Mouse (Mus musculus) CH12.LX (cell line): ENCODE measurements at regions not wholly inside any gene's neighbourhood (a gene's known extent, or its start where the extent isn't known, plus 50 kb on each side); places are given as distances from the start of the nearest gene placed in this dataset.

Experiments used
- DNase-seq: peaks from one replicate; pipeline ENCODE4 v3.0.0-alpha.2; 2013; ENCODE audit errors: extremely low read depth
- H3K27ac ChIP-seq: 2 replicates; pipeline ENCODE4 v1.5.1; 2012; ENCODE audit warnings: low read depth, mild to moderate bottlenecking, control low read depth, moderate library complexity; ENCODE audit not compliant: insufficient read depth
- H3K27me3 ChIP-seq: replicated peaks from 2 replicates; pipeline ENCODE3; 2012; ENCODE audit warnings: inconsistent platforms
- H3K36me3 ChIP-seq, 2 experiments: replicated peaks in 1 of 2; 2 replicates each; pipeline versions ENCODE3 to v1.6.1; 2012; ENCODE audit warnings: inconsistent platforms in 1 of 2, low read length in 1 of 2, mild to moderate bottlenecking in 1 of 2, mixed read lengths in 1 of 2, moderate library complexity in 1 of 2; ENCODE audit not compliant: control insufficient read depth in 1 of 2, insufficient read depth in 1 of 2
- H3K4me1 ChIP-seq, 2 experiments: 2 replicates each; pipeline ENCODE4 v1.6.1; 2012; ENCODE audit warnings: inconsistent platforms in 1 of 2, moderate library complexity in 1 of 2; ENCODE audit not compliant: insufficient read depth in 2 of 2, control insufficient read depth in 1 of 2
- H3K4me2 ChIP-seq: 2 replicates; pipeline ENCODE4 v1.6.1; 2012; ENCODE audit warnings: low read depth, mild to moderate bottlenecking, control low read depth; ENCODE audit not compliant: poor library complexity, insufficient read depth, severe bottlenecking
- H3K4me3 ChIP-seq, 3 experiments: fragments of 150-350 bp in 1 of 3; sonication (generic) in 1 of 3; replicated peaks in 1 of 3; 2 replicates each; pipeline versions ENCODE3 to v1.5.1; 2011 to 2012; ENCODE audit warnings: low read depth in 2 of 3, low read length in 2 of 3, mild to moderate bottlenecking in 2 of 3, moderate library complexity in 2 of 3, control low read depth in 1 of 3, improper control_type of control experiment in 1 of 3, inconsistent platforms in 1 of 3, mixed read lengths in 1 of 3; ENCODE audit not compliant: poor library complexity in 1 of 3
- H3K79me2 ChIP-seq: replicated peaks from 2 replicates; pipeline ENCODE4 v1.6.1; 2012; ENCODE audit warnings: mild to moderate bottlenecking, moderate library complexity; ENCODE audit not compliant: control insufficient read depth, poor library complexity, insufficient read depth, severe bottlenecking; ENCODE audit errors: extremely low read depth
- H3K9ac ChIP-seq: 2 replicates; pipeline ENCODE4 v1.6.1; 2012; ENCODE audit warnings: low read depth, mild to moderate bottlenecking, control low read depth, moderate library complexity; ENCODE audit not compliant: insufficient read depth
- H3K9me3 ChIP-seq: replicated peaks from 2 replicates; pipeline ENCODE3; 2012; ENCODE audit warnings: low read length, inconsistent platforms, mixed read lengths
- CHD1 ChIP-seq: IDR thresholded peaks from 2 replicates; pipeline ENCODE4 v1.6.1; 2012; ENCODE audit warnings: low read depth, low read length, improper control_type of control experiment, inconsistent platforms
- JUND ChIP-seq: conservative IDR thresholded peaks from 2 replicates; pipeline ENCODE4 v1.6.1; 2011; ENCODE audit warnings: low read depth, low read length, improper control_type of control experiment
- NRF1 ChIP-seq: IDR thresholded peaks from 2 replicates; pipeline ENCODE4 v1.6.1; 2014; ENCODE audit warnings: low read depth, mild to moderate bottlenecking, inconsistent platforms, low read length, improper control_type of control experiment, moderate library complexity
- POLR2A ChIP-seq: IDR thresholded peaks from 2 replicates; pipeline ENCODE4 v1.6.1; 2011; ENCODE audit warnings: low read depth, mild to moderate bottlenecking, improper control_type of control experiment, low read length
- TBP ChIP-seq: conservative IDR thresholded peaks from 2 replicates; pipeline ENCODE4 v1.6.1; 2011; ENCODE audit warnings: low read depth, low read length, improper control_type of control experiment
- USF1 ChIP-seq: IDR thresholded peaks from 2 replicates; pipeline ENCODE4 v1.6.1; 2014; ENCODE audit warnings: low read depth, mild to moderate bottlenecking, inconsistent platforms, low read length, improper control_type of control experiment
- ZMIZ1 ChIP-seq: IDR thresholded peaks from 2 replicates; pipeline ENCODE4 v1.6.1; 2012; ENCODE audit warnings: low read depth, mild to moderate bottlenecking, inconsistent platforms, low read length, improper control_type of control experiment
- dilution Hi-C: fragments of 300-500 bp; cut with MboI; formaldehyde crosslinking; loops from 2 replicates; pipeline ENCODE4 v1.14.3; 2020; ENCODE audit warnings: low sequenced_read_pairs; ENCODE audit not compliant: extremely low pct_unique_long_range_greater_than_20kb, extremely low pct_ligation_motif_present
- in situ Hi-C: fragments of 300-500 bp; cut with MboI; formaldehyde crosslinking; loops from 3 replicates; pipeline ENCODE4 v1.14.3; 2019; ENCODE audit warnings: low sequenced_read_pairs, low pct_ligation_motif_present, low pct_unique_long_range_greater_than_20kb, mixed read lengths

GRCm38 (mm10) chr15:25494687-25495299 lies 81.2 kb upstream of the Basp1 start:
- no peak for DNase-seq
- no peak overlapping the region for H3K4me2 ChIP-seq
- H3K9ac ChIP-seq, result no peak overlapping the region
- no peak overlapping the region for H3K4me3 ChIP-seq
- dilution Hi-C loops, result no loop called here
- in situ Hi-C loops, result no loop called here
- H3K27me3 ChIP-seq, result no peaks in the 10 kb centered on the region
- no peaks in the 10 kb centered on the region for H3K9me3 ChIP-seq
- H3K79me2 ChIP-seq, result no peaks in the 10 kb centered on the region
- no peak overlapping the region for H3K27ac ChIP-seq
- H3K36me3 ChIP-seq, result no peaks in the 10 kb centered on the region
- no peaks in the 10 kb centered on the region for H3K4me1 ChIP-seq
- TF ChIP-seq JUND, result no peak
- no peak for TF ChIP-seq NRF1

GRCm38 (mm10) chr15:25495926-25496644 lies 82.5 kb upstream of the Basp1 start:
- H3K4me1 ChIP-seq, result no peaks in the 10 kb centered on the region
- H3K4me3 ChIP-seq, result no peak overlapping the region
- dilution Hi-C loops, result no loop called here
- no peak for DNase-seq
- H3K79me2 ChIP-seq, result no peaks in the 10 kb centered on the region
- in situ Hi-C loops, result no loop called here
- H3K27me3 ChIP-seq, result no peaks in the 10 kb centered on the region
- H3K9me3 ChIP-seq, result no peaks in the 10 kb centered on the region
- no peak overlapping the region for H3K27ac ChIP-seq
- no peaks in the 10 kb centered on the region for H3K36me3 ChIP-seq
- TF ChIP-seq CHD1, result no peak
- H3K4me2 ChIP-seq, result no peak overlapping the region
- H3K9ac ChIP-seq, result no peak overlapping the region

- H3K27ac ChIP-seq, result no peak overlapping the region
- dilution Hi-C loops (no loop called here), in situ Hi-C loops (no loop called here)
- no peaks in the 10 kb centered on the region for H3K36me3 ChIP-seq
- H3K9ac ChIP-seq, result no peak overlapping the region
- H3K9me3 ChIP-seq, result no peaks in the 10 kb centered on the region
- no peak for DNase-seq
- TF ChIP-seq ZMIZ1 (no peak), TBP (no peak), NRF1 (no peak), USF1 (no peak), POLR2A (no peak)
- no peak overlapping the region for H3K4me3 ChIP-seq
- no peaks in the 10 kb centered on the region for H3K27me3 ChIP-seq
- H3K4me2 ChIP-seq, result no peak overlapping the region
- H3K79me2 ChIP-seq, result no peaks in the 10 kb centered on the region
- H3K4me1 ChIP-seq, result no peaks in the 10 kb centered on the region
Observed at GRCm38 (mm10) chr15:25497743-25498142, 84.2 kb upstream of the Basp1 start.
